Comparison of ENCODE assay signal across 7 mouse cellular contexts in the genomic region with DNA sequence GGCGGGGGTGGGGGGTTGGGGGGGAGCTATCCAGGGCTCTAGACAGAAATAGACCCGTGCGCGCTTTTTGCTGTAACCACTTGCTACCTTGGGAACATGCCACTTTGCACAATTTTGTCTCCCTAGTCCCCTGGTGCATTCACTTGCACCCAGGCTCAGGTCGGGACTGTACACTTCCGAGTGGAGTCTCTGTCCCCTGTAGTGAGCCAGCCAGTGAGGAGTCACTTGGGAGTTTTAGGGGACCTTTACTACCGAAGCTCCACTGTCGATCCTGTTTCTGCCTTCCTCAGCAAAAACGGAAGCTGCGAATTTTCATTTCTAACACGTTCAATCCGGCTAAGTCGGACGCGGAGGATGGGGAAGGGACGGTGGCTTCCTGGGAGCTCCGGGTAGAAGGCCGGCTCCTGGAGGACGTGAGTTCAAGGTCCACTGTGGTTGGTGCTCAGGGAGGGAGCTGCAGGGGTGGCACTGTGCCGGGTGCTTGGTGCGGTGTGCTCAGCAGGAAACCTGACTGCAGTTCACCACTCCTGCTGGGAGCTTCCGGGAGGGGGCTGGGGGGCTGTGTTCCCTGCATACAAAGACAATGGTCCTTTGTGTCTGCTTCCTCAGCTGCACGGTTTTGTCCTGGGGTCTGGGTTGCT. TPM values are rescaled to one million over a fixed set of nuclear protein-coding genes. Genes with fewer than 3 reads are reported as not detected.
DNase-seq lines count a peak whose midpoint lies in the region; ATAC-seq lines count a peak whose summit lies in the region.

No protein-coding gene starts in this region.

- DNase-seq in retina, postnatal 1 day: peak; percentile 39
- DNase-seq in retina, embryonic 14.5 days (ENCODE audit: low spot score): no peak
- DNase-seq in forebrain, embryonic 10.5 days (ENCODE audit: extremely low spot score, low spot score): no peak
- no peak for DNase-seq in spleen, postnatal 4 days (ENCODE audit: low spot score in 2 of 2)
- DNase-seq in layer of hippocampus, adult 11-12 months (ENCODE audit: low spot score): no peak

- H3K9ac ChIP-seq in intestine, embryonic 16.5 days (ENCODE audit: low read depth, low read length): peak overlapping the region; percentile 49
- H3K9ac ChIP-seq in midbrain, embryonic 15.5 days: peak overlapping the region; percentile 96

- 30% methylated on average over 23 of the region's 23 CpGs for WGBS in forebrain, embryonic 10.5 days
- 46% methylated on average over 23 of the region's 23 CpGs for WGBS in intestine, embryonic 16.5 days
- WGBS in midbrain, embryonic 15.5 days: 16% methylated on average over 23 of the region's 23 CpGs

- H3K4me3 ChIP-seq in forebrain, embryonic 10.5 days: peak overlapping the region; percentile 90
- peak overlapping the region; percentile 15 for H3K4me3 ChIP-seq in intestine, embryonic 16.5 days (ENCODE audit: low read length)
- H3K4me3 ChIP-seq in midbrain, embryonic 15.5 days: peak overlapping the region; percentile 87

- H3K27ac ChIP-seq in forebrain, embryonic 10.5 days: peak overlapping the region; percentile 72
- H3K27ac ChIP-seq in intestine, embryonic 16.5 days (ENCODE audit: low read length): peak overlapping the region; percentile 73
- H3K27ac ChIP-seq in midbrain, embryonic 15.5 days: peak overlapping the region; percentile 98

- peaks cover 5% of the 10 kb centered on the region for H3K27me3 ChIP-seq in forebrain, embryonic 10.5 days (ENCODE audit: poor library complexity, severe bottlenecking)
- no peaks in the 10 kb centered on the region for H3K27me3 ChIP-seq in intestine, embryonic 16.5 days (replicated peaks; ENCODE audit: control insufficient read depth, insufficient read depth, low read length)
- no peaks in the 10 kb centered on the region for H3K27me3 ChIP-seq in midbrain, embryonic 15.5 days (replicated peaks)

- peak overlapping the region; percentile 35 for H3K4me2 ChIP-seq in intestine, embryonic 16.5 days (ENCODE audit: low read depth, low read length)
- H3K4me2 ChIP-seq in midbrain, embryonic 15.5 days: peak overlapping the region; percentile 95

- H3K36me3 ChIP-seq in forebrain, embryonic 10.5 days (replicated peaks): peaks cover 58% of the 10 kb centered on the region
- H3K36me3 ChIP-seq in intestine, embryonic 16.5 days (ENCODE audit: control insufficient read depth, insufficient read depth, low read length): peaks cover 16% of the 10 kb centered on the region
- peaks cover 38% of the 10 kb centered on the region for H3K36me3 ChIP-seq in midbrain, embryonic 15.5 days (replicated peaks)

- peaks cover 47% of the 10 kb centered on the region for H3K4me1 ChIP-seq in forebrain, embryonic 10.5 days
- H3K4me1 ChIP-seq in intestine, embryonic 16.5 days (ENCODE audit: control insufficient read depth, insufficient read depth, low read length): peaks cover 35% of the 10 kb centered on the region
- peaks cover 30% of the 10 kb centered on the region for H3K4me1 ChIP-seq in midbrain, embryonic 15.5 days

- no peak for ATAC-seq in intestine, embryonic 16.5 days
- ATAC-seq in midbrain, embryonic 15.5 days (replicated peaks): no peak

- no peaks in the 10 kb centered on the region for H3K9me3 ChIP-seq in forebrain, embryonic 10.5 days
- no peaks in the 10 kb centered on the region for H3K9me3 ChIP-seq in intestine, embryonic 16.5 days (ENCODE audit: control insufficient read depth, low read length)
- no peaks in the 10 kb centered on the region for H3K9me3 ChIP-seq in midbrain, embryonic 15.5 days

RNA-seq across cellular contexts. Expression of gene Gm17349, which starts 1.1 kb away (rescaled TPM):
- polyA plus RNA-seq in forebrain, embryonic 10.5 days (2016; fragmentation: Nextera tagmentation; extraction: Ambion mirVana): not detected in 2 replicates
- polyA plus RNA-seq in intestine, embryonic 16.5 days (2015; fragmentation: Nextera tagmentation; extraction: Ambion mirVana): not detected in 2 replicates
- polyA plus RNA-seq in midbrain, embryonic 15.5 days (2015; fragmentation: Nextera tagmentation; extraction: Ambion mirVana): not detected in 2 replicates

RNA-seq across cellular contexts. Expression of gene Smarcd1, which starts 2.2 kb away (rescaled TPM):
- 91.5 TPM in 2 replicates for polyA plus RNA-seq in forebrain, embryonic 10.5 days (2016; fragmentation: Nextera tagmentation; extraction: Ambion mirVana)
- 19.3 and 20.9 TPM in 2 replicates for polyA plus RNA-seq in intestine, embryonic 16.5 days (2015; fragmentation: Nextera tagmentation; extraction: Ambion mirVana)
- polyA plus RNA-seq in midbrain, embryonic 15.5 days (2015; fragmentation: Nextera tagmentation; extraction: Ambion mirVana): 114 and 119 TPM in 2 replicates

RNA-seq across cellular contexts. Expression of gene Gpd1, which starts 13.2 kb away (rescaled TPM):
- 0.38 and 0.54 TPM in 2 replicates for polyA plus RNA-seq in forebrain, embryonic 10.5 days (2016; fragmentation: Nextera tagmentation; extraction: Ambion mirVana)
- 33.0 and 47.4 TPM in 2 replicates for polyA plus RNA-seq in intestine, embryonic 16.5 days (2015; fragmentation: Nextera tagmentation; extraction: Ambion mirVana)
- 1.5 and 1.8 TPM in 2 replicates for polyA plus RNA-seq in midbrain, embryonic 15.5 days (2015; fragmentation: Nextera tagmentation; extraction: Ambion mirVana)

RNA-seq across cellular contexts. Expression of gene Cox14, which starts 21.3 kb away (rescaled TPM):
- 140 and 146 TPM in 2 replicates for polyA plus RNA-seq in forebrain, embryonic 10.5 days (2016; fragmentation: Nextera tagmentation; extraction: Ambion mirVana)
- polyA plus RNA-seq in intestine, embryonic 16.5 days (2015; fragmentation: Nextera tagmentation; extraction: Ambion mirVana): 249 and 253 TPM in 2 replicates
- 150 and 157 TPM in 2 replicates for polyA plus RNA-seq in midbrain, embryonic 15.5 days (2015; fragmentation: Nextera tagmentation; extraction: Ambion mirVana)

RNA-seq across cellular contexts. Expression of gene Asic1, which starts 34.0 kb away (rescaled TPM):
- 2.2 and 2.4 TPM in 2 replicates for polyA plus RNA-seq in forebrain, embryonic 10.5 days (2016; fragmentation: Nextera tagmentation; extraction: Ambion mirVana)
- polyA plus RNA-seq in intestine, embryonic 16.5 days (2015; fragmentation: Nextera tagmentation; extraction: Ambion mirVana): 1.7 and 2.0 TPM in 2 replicates
- polyA plus RNA-seq in midbrain, embryonic 15.5 days (2015; fragmentation: Nextera tagmentation; extraction: Ambion mirVana): 64.0 and 65.9 TPM in 2 replicates

Comparison
In these comparisons a context has a peak if more than half of its experiments do, and no peak if none do; other contexts are left out.
1. H3K4me3 ChIP-seq: peak in every context shown above with its lines; median percentile 90 in forebrain, embryonic 10.5 days; 87 in midbrain, embryonic 15.5 days; 15 in intestine, embryonic 16.5 days.
2. RNA of gene Gpd1, which starts 13.2 kb away (polyA plus RNA-seq): 33.0 to 47.4 TPM in intestine, embryonic 16.5 days; 1.5 to 1.8 TPM in midbrain, embryonic 15.5 days and 0.38 to 0.54 TPM in forebrain, embryonic 10.5 days; every median in the first group is over 10 times any median in the second.
3. Peak in every context shown above with its lines, with median percentiles within 50 percentile points of each other: H3K27ac ChIP-seq.